ENCODE assay signal across 16 mouse cellular contexts in the genomic region with DNA sequence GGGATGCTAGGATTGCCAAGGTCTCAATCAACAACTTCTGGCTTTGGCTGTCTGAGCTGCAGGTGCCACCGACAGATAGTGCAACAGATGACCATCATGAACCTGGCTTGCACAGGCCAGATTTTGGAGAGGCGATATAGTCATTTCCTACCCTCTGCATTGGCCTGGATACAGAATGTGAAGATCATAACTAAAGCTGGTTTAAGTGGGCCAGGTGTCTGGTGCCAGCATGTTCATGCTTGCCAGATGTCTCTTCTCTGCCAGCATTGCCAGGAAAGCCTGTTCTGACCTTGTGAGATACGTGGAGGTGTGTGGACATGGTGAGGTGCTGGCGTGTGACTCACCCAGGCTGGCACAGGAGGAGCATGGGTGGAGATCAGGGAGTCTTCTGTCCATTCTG.
DNase-seq lines count a peak whose midpoint lies in the region.
"Had no signal": no experiment of that assay in that cellular context is flagged by ENCODE, and none has a peak within 500 bp of the region (broad histone marks: within the 10 kb centered on the region; RNA-seq: fewer than 3 reads in every experiment).

No protein-coding gene starts in this region.

- no peak overlapping the region for H3K27ac ChIP-seq in heart, embryonic 10.5 days
- H3K27ac ChIP-seq: forebrain, embryonic 10.5 days; hindbrain, embryonic 13.5 days; liver, embryonic 13.5 days; neural tube, embryonic 13.5 days had no signal

- no peak overlapping the region for H3K4me3 ChIP-seq in heart, embryonic 10.5 days
- H3K4me3 ChIP-seq: forebrain, embryonic 10.5 days; hindbrain, embryonic 13.5 days; liver, embryonic 13.5 days; neural tube, embryonic 13.5 days had no signal

- no peaks in the 10 kb centered on the region for H3K9me3 ChIP-seq in heart, embryonic 10.5 days
- H3K9me3 ChIP-seq: forebrain, embryonic 10.5 days; hindbrain, embryonic 13.5 days; liver, embryonic 13.5 days; neural tube, embryonic 13.5 days had no signal

- no peaks in the 10 kb centered on the region for H3K27me3 ChIP-seq in heart, embryonic 10.5 days (ENCODE audit: insufficient read depth, poor library complexity, severe bottlenecking)
- H3K27me3 ChIP-seq: CH12.LX; hindbrain, embryonic 13.5 days; liver, embryonic 13.5 days; neural tube, embryonic 13.5 days had no signal

- H3K4me1 ChIP-seq in heart, embryonic 10.5 days = no peaks in the 10 kb centered on the region
- H3K4me1 ChIP-seq: forebrain, embryonic 10.5 days; liver, embryonic 13.5 days; neural tube, embryonic 13.5 days had no signal

- peak; percentile 96 for DNase-seq in heart, adult 11 months
- no peak for DNase-seq in heart, embryonic 10.5 days (ENCODE audit: low spot score)
- DNase-seq in urinary bladder, postnatal 14 days (ENCODE audit: low spot score) = peak; percentile 6
- DNase-seq in urinary bladder, postnatal 4 days (ENCODE audit: low spot score in 2 of 2) = no peak
- DNase-seq in heart, adult 8-10 months (ENCODE audit: low spot score) = peak; percentile 50
- DNase-seq in layer of hippocampus, adult 9-10 months (ENCODE audit: low spot score) = no peak
- DNase-seq in lung, postnatal 10 days = no peak
- no peak for DNase-seq in spleen, postnatal 14 days (ENCODE audit: low spot score in 2 of 2)
- DNase-seq: adrenal gland, postnatal 25 days; gastrocnemius, postnatal 36 days; kidney, postnatal 4 days; liver, embryonic 13.5 days had no signal

- H3K36me3 ChIP-seq in heart, embryonic 10.5 days = no peaks in the 10 kb centered on the region
- H3K36me3 ChIP-seq: forebrain, embryonic 10.5 days; hindbrain, embryonic 13.5 days; liver, embryonic 13.5 days; neural tube, embryonic 13.5 days had no signal

- WGBS in heart, embryonic 10.5 days = 83% methylated on average over 4 of the region's 4 CpGs

Comparison
In these comparisons a context has a peak if more than half of its experiments do, and no peak if none do; other contexts are left out.
1. DNase-seq: peak in heart, adult 11 months (single experiment), urinary bladder, postnatal 14 days (single experiment) and heart, adult 8-10 months (single experiment); none in heart, embryonic 10.5 days (single experiment), urinary bladder, postnatal 4 days (0 of 2), layer of hippocampus, adult 9-10 months (single experiment), lung, postnatal 10 days (single experiment) and spleen, postnatal 14 days (0 of 2).